Mouse (Mus musculus): Measurements from ENCODE around the gene Zzz3. TPM values are rescaled to one million over a fixed set of nuclear protein-coding genes. Genes with fewer than 3 reads are reported as not detected.
"Not testable (repeated sequence)": the region's sequence is repeated elsewhere in the genome, so short reads cannot be mapped to it uniquely, and the experiment has no call there.

Gene Zzz3
- total RNA-seq, 2 experiments from 2014 or later, result 29.3 to 30.8 TPM

GRCm38 (mm10) chr3:152397335-152397940, 2.2 kb downstream of the Zzz3 start:
- no peak for DNase-seq (ENCODE audit: low spot score in 2 of 2)
- intact Hi-C loops (cut with DNase I), result loop anchor here (5.0 kb wide), 1 partner anchor 80 kb away; no protein-coding TSS in a partner anchor

- intact Hi-C loops (cut with DNase I), result no loop called here
- DNase-seq (ENCODE audit: low spot score in 2 of 2), result no peak
Observed at GRCm38 (mm10) chr3:152400441-152400840, 5.2 kb downstream of the Zzz3 start.

DNA sequence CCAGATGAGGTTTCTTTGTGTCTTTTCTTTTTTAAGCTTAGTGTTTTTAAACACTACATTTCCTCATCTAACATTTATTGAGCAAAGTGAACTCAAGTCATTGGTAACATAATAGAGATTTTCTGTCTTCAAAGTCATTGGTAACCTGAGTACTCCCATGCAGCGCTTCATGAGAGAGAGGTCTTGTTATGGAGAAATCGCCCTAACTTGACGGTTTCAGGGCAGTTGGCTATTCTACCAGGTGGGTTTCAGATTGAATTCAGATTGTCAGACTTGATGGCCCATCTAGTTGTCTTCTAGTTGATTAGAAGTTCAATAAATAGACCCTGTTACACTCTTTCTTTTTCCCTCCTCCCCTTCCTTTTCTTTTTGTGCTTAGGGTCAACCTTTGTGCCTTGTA, 5.6 kb downstream of the Zzz3 start:
- DNase-seq (ENCODE audit: low spot score in 2 of 2), result no peak
- intact Hi-C loops (cut with DNase I), result no loop called here

GRCm38 (mm10) chr3:152401964-152402670, 6.8 kb downstream of the Zzz3 start:
- DNase-seq (ENCODE audit: low spot score in 2 of 2), result peak in 1 of 2 experiments; percentile 35
- intact Hi-C loops (cut with DNase I), result no loop called here

DNA sequence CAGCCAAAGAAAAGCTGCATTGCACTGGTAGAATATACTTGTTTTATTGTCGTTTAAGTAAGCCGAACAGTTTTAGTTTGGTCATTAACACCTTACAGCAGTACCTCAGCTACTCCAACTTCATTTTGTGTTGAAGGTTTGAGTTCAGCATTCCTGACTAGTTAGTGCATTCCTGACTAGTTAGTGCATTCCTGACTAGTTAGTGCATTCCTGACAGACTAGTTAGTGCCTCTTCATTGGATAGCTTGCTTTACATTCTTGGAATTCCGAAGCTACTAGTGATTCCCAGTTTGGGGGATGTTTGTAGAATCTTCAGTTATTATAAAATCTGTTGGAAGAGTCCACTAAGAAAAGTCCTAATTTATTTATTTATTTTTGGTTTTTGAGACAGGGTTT, 7.4 kb downstream of the Zzz3 start:
- no peak for DNase-seq (ENCODE audit: low spot score in 2 of 2)
- intact Hi-C loops (cut with DNase I), result no loop called here

GRCm38 (mm10) chr3:152403827-152404226, 8.6 kb downstream of the Zzz3 start:
- no peak for DNase-seq (ENCODE audit: low spot score in 2 of 2)
- intact Hi-C loops (cut with DNase I), result no loop called here

DNA sequence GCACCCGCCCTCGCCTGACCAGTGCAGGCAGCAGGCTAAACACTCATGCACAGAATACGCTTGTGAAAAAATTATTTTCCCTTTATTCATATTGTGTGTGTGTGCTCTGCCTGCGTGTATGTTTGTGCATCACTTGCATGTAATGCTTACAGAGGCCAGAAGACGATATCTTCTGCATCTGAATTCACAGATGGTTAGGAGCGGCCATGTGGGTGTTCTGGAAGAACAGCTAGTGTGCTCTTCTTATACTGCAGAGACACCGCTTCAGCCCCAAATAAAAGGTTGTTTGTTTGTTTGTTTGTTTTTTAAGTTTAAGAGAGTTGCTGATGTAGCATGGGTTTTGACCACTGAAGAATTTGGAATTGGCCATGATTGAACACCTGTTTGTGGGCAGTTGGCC, 10.1 kb downstream of the Zzz3 start:
- no peak for DNase-seq (ENCODE audit: low spot score in 2 of 2)
- intact Hi-C loops (cut with DNase I), result no loop called here

DNA sequence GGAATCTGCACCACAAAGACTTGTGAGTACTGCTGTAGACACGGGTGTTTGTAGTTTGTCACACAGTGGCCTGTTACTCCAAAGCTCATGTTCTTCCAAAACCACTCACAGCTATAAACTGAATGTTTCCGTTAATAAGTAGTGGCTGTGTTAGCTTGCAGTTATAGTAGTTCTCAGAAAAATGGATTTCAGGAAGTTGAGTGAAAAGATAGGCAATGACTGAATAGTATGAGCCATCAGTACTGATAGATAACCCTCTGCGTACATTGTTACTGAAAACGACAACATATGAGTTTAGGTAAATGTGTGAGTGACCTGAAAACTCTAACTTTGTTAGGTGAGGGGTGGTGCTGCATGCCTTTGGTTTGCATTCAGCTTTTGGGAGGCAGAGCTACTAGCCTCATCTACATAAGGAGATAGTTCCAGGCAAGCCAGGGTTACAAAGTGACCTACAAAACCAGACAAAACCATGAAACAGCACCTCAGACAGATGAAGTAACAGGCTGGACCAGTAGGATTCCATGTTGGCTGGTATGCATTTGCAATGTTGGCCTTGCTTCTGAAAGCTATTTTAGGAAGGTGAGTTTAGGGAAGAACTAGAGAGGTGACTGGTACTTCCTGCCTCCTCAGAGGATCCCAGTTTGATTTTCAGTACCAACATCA, 10.8 kb downstream of the Zzz3 start:
- no peak for DNase-seq (ENCODE audit: low spot score in 2 of 2)
- intact Hi-C loops (cut with DNase I), result no loop called here

DNA sequence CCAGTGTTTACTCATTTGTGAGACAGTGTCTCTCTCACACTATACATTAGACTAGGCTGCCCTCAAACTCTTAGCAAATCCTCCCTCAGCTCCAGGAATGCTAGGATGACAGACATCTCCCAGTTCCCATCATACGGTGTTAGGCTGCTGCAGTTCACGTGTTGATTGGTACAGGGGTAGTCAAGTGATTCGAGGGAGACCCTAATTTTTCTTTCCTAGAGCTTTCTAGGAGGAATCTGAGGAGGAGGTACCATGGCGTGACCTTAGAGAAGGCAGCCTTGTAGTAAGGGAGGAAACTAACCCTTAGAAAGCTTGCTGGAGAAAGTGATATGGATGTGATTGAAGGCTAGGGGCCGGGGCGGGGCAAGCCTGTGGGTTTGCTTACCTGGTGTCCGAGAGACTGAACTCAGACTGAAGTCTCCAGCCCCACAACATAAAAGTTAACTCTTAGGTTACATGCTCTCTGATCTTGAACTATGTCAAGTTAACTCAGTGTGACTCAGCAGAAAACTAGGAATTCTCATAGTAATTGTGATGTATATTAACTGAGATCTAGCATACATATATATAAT, 15.8 kb downstream of the Zzz3 start:
- intact Hi-C loops (cut with DNase I), result no loop called here
- no peak for DNase-seq (ENCODE audit: low spot score in 2 of 2)

GRCm38 (mm10) chr3:152412362-152412761, 17.1 kb downstream of the Zzz3 start:
- intact Hi-C loops (cut with DNase I), result no loop called here
- no peak for DNase-seq (ENCODE audit: low spot score in 2 of 2)

DNA sequence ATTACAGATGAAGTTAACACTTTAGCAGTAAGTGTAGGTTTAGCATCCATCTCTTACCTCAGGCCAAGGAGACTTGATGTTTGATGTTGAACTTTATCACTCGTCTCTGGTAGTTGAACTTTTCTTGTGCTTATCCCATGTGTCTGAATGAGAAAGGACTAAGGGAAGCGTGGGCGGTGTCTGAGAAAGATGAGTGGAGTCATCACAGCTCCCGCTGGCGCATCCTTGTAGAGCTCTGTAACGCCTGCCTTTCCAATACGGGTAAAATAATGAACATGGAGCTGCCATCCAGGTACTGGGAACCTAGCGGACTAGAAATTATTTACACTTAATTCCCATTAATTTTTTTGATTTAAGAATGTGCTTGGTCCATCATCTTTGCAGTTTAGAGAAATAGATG, 33.7 kb downstream of the Zzz3 start:
- no peak for DNase-seq (ENCODE audit: low spot score in 2 of 2)
- intact Hi-C loops (cut with DNase I), result no loop called here

- intact Hi-C loops (cut with DNase I), result no loop called here
- DNase-seq (ENCODE audit: low spot score in 2 of 2), result no peak
Observed at GRCm38 (mm10) chr3:152432677-152433076, 37.4 kb downstream of the Zzz3 start.

DNA sequence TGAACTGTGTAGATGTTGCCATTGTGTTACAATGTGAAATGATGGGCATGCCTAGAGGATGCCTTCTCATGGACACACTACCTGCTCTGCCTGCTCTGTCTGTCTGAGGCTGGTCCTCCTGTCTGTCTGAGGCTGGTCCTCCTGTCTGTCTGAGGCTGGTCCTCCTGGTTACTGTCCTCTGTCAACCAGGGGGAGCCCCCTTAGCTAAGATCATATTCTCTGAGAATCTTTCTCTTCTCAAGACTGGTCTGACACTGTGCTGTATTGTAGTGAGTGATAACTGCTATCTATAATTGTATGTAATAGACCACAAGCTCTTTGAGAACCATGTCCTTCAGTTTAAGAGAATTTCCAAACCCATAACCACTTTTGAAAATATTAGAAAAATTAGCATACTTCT, 40.3 kb downstream of the Zzz3 start:
- DNase-seq (ENCODE audit: low spot score in 2 of 2), result no peak
- intact Hi-C loops (cut with DNase I), result no loop called here

DNA sequence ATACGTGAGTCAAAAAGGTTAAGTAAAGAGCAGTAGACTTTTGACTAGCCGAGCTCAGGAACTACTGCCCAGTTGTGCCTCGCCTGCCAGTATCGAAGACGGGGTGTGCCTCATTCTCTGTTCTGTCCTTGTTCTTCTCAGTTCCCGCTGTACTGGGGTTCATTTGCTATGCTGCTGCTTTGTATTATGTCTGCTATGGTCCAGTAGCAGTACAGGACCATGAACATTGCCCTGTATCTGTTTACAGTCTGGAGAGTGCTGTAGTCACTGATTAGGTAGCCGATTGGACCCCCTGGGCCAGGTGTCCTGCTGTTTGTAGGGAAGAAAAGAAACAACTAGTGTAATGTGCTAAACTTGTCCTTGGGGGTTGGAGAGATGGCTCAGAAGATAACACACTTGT, 42.8 kb downstream of the Zzz3 start:
- no peak for DNase-seq (ENCODE audit: low spot score in 2 of 2)
- intact Hi-C loops (cut with DNase I), result no loop called here

DNA sequence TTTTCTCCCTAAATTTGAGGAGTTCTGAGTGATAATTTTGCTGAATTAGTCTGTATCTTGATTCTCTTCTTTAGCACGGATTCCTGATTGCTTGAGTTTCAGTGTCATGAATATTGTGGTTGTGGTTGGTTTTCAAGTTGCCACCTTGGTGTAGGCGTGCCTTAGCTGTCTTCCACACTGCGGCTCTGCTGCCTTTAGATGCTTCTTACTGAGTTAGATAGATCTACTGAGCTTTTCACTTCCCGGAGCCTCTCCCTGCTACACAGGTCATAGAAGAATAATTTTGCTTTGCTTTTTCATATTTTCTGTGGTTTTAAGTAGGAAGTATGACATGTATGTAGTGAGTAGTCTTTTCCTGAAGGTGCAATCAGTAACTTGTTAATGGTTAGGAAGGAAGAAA, 47.5 kb downstream of the Zzz3 start:
- intact Hi-C loops (cut with DNase I), result no loop called here
- DNase-seq (ENCODE audit: low spot score in 2 of 2), result no peak

GRCm38 (mm10) chr3:152444114-152444513, 48.8 kb downstream of the Zzz3 start:
- no peak for DNase-seq (ENCODE audit: low spot score in 2 of 2)
- intact Hi-C loops (cut with DNase I), result no loop called here

GRCm38 (mm10) chr3:152446966-152447365, 51.7 kb downstream of the Zzz3 start:
- DNase-seq (ENCODE audit: low spot score in 2 of 2), result no peak
- intact Hi-C loops (cut with DNase I), result no loop called here

DNA sequence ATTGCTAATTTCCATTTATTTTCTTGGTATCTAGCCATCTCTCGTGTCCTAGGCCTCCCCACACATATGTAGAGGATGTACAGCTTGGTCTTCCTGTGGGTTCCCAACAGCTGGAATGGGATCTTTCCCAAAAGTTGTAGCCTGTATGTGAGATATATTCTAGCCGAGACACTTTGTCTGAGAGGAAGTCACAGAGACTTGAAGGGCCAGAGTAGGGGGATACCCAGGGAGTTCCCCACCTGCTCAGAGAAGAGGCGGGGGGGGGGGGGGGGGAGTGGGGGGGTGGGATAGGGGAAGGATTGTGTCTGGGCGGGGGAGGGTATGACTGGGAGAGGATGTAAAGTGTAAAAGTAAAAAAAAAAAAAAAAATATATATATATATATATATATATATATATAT, 57.9 kb downstream of the Zzz3 start:
- intact Hi-C loops (cut with DNase I), result no loop called here
- DNase-seq (ENCODE audit: low spot score in 2 of 2), result no peak

GRCm38 (mm10) chr3:152457308-152458035, 62.2 kb downstream of the Zzz3 start:
- no peak for DNase-seq (ENCODE audit: low spot score in 2 of 2)
- intact Hi-C loops (cut with DNase I), result no loop called here

GRCm38 (mm10) chr3:152458875-152459274, 63.6 kb downstream of the Zzz3 start:
- DNase-seq (ENCODE audit: low spot score in 2 of 2); intact Hi-C loops (cut with DNase I): not testable (repeated sequence)

All from left cerebral cortex, postnatal 14 days (tissue).